Mouse (Mus musculus) midbrain, postnatal 0 days (tissue): ENCODE data around the gene E130308A19Rik. TPM values are rescaled to one million over a fixed set of nuclear protein-coding genes. Genes with fewer than 3 reads are reported as not detected.

Source experiments
- ATAC-seq: fragments of 200-750 bp; cut with Nextera tagmentation; 2 replicates; pipeline ENCODE4 v1.8.0; 2017; ENCODE audit warnings: moderate number of reproducible peaks, mild to moderate bottlenecking, moderate TSS enrichment, moderate library complexity; ENCODE audit not compliant: low FRiP score
- DNase-seq: peaks from one replicate; pipeline ENCODE4 v3.0.0-alpha.2; 2015; ENCODE audit warnings: low spot score
- H3K27ac ChIP-seq: fragments of 300-500 bp; sonication (generic); 2 replicates; pipeline ENCODE4 v1.5.1; 2014; ENCODE audit warnings: low read depth, mild to moderate bottlenecking, low read length, mixed read lengths
- H3K27me3 ChIP-seq: fragments of 300-500 bp; sonication (generic); 2 replicates; pipeline ENCODE4 v1.6.1; 2014; ENCODE audit warnings: low read length, control low read depth, mixed read lengths; ENCODE audit not compliant: insufficient read depth
- H3K36me3 ChIP-seq: fragments of 300-500 bp; sonication (generic); 2 replicates; pipeline ENCODE4 v1.6.1; 2014; ENCODE audit warnings: low read length, control low read depth, mixed read lengths; ENCODE audit not compliant: insufficient read depth
- H3K4me1 ChIP-seq: fragments of 300-500 bp; sonication (generic); 2 replicates; pipeline ENCODE4 v1.6.1; 2014; ENCODE audit warnings: mild to moderate bottlenecking, control low read depth, antibody characterized with exemption, low read length, mixed read lengths; ENCODE audit not compliant: insufficient read depth
- H3K4me2 ChIP-seq: fragments of 300-500 bp; sonication (generic); 2 replicates; pipeline ENCODE4 v1.6.1; 2014; ENCODE audit warnings: low read depth, mild to moderate bottlenecking, low read length, mixed read lengths; ENCODE audit not compliant: poor library complexity, severe bottlenecking
- H3K4me3 ChIP-seq: fragments of 300-500 bp; sonication (generic); 2 replicates; pipeline ENCODE4 v1.5.1; 2014; ENCODE audit warnings: low read depth, mild to moderate bottlenecking, low read length, moderate library complexity
- H3K9ac ChIP-seq: fragments of 300-500 bp; sonication (generic); replicated peaks from 2 replicates; pipeline ENCODE4 v1.6.1; 2014; ENCODE audit warnings: mild to moderate bottlenecking, low read length, moderate library complexity, mixed read lengths; ENCODE audit not compliant: poor library complexity, severe bottlenecking
- H3K9me3 ChIP-seq: fragments of 300-500 bp; sonication (generic); 2 replicates; pipeline ENCODE4 v1.6.1; 2016; ENCODE audit warnings: low read length, control low read depth
- CTCF ChIP-seq: IDR thresholded peaks from 2 replicates; pipeline ENCODE4 v1.5.1; 2016; ENCODE audit warnings: antibody characterized with exemption, mild to moderate bottlenecking
- WGBS: fragments of 180-500 bp; shearing (Covaris S2); extraction: QIAGEN DNeasy Blood & Tissue Kit; methylation state at CpG from one replicate; pipeline ENCODE4 v1.1.7; 2014; 5-methylcytosine and 5-hydroxymethylcytosine counted together
- polyA plus RNA-seq: library from polyadenylated mRNA; unstranded; fragments of >200 nt; fragmentation: Nextera tagmentation; extraction: Ambion mirVana; gene quantifications from 2 replicates; pipeline ENCODE4 v1.2.1, GENCODE M21; 2015
- total RNA-seq: library from RNA; depleted of rRNA; stranded (reverse); fragments of >200 nt; gene quantifications from 2 replicates; pipeline ENCODE4 v1.2.3, GENCODE M21; 2014

The E130308A19Rik gene
- total and polyA plus RNA-seq, 2 experiments from 2014 or later = 27.9 to 33.5 TPM

DNA sequence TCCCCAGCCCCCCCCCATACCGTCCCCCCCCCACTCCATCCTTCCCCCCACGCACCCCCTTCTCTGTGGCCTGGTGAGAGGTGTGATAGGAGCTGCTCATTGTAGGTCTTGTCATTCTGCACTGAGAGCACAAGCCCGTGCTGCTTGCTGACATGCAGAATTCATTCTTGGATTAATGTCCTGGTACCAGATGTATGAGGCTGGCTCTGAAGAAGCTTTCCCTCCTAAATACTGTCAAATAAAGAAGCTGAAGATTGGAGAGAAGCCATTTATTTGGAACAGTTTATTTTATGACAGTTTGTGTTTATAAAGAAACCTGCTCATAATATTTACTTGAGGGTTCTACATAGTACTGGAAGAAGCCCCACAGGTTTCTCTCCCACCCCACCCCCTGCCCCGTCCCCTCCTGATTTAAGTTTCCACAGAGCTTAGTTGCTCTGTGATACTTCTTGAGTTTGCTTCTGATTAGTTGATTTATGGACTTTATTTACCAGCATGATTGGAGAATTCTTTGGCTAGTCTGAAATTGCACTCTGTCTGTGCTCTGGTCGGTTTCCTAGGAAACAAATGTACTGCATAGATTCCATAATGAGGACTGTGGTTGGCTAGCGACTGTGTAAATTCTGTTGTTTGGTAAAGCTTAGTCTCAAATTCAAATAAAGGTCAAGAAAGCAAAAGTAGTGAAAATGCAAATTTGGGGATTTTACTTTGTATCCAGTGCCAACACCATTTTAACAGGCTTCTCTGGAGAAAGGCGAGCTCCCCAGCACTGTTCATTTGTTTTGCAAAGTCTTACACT, 3.3 kb downstream of the E130308A19Rik start:
- 9% methylated on average over 7 of the region's 7 CpGs for WGBS
- no peaks in the 10 kb centered on the region for H3K9me3 ChIP-seq
- H3K27me3 ChIP-seq = no peaks in the 10 kb centered on the region
- peak; percentile 69 for DNase-seq
- no peak overlapping the region for H3K9ac ChIP-seq
- H3K27ac ChIP-seq = no peak overlapping the region
- no peak for TF ChIP-seq CTCF
- no peaks in the 10 kb centered on the region for H3K36me3 ChIP-seq
- no peak overlapping the region for H3K4me3 ChIP-seq
- H3K4me2 ChIP-seq = peak overlapping the region; percentile 26; the same call in 1 of the 2 replicates
- H3K4me1 ChIP-seq = peaks cover 12% of the 10 kb centered on the region; the same call in 1 of the 2 replicates
- no peak for ATAC-seq

DNA sequence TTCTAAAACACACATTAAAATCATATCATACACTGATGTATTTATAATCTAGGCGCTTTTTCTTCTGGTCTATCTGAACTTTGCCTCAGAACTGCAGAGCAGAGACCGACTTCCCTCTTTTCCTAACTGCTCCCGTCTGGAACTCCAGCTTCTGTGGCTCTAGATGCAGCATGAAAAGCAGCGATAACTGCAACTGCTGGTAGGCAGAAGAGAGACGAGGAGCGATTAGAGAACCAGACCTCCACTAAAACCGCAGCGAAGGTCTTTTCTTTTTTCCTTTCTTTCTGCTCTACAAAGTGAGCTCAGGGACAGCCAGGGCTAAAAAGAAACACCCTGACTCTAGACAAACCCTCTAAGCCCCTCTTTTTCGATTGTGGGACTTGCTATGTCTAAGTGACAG, 4.1 kb downstream of the E130308A19Rik start:
- no peak for ATAC-seq
- no peak overlapping the region for H3K4me3 ChIP-seq
- H3K27ac ChIP-seq = no peak overlapping the region
- no peaks in the 10 kb centered on the region for H3K27me3 ChIP-seq
- no peaks in the 10 kb centered on the region for H3K36me3 ChIP-seq
- no peaks in the 10 kb centered on the region for H3K9me3 ChIP-seq
- H3K9ac ChIP-seq = no peak overlapping the region
- DNase-seq = no peak
- 39% methylated on average over 9 of the region's 9 CpGs for WGBS
- no peak overlapping the region for H3K4me2 ChIP-seq
- no peak for TF ChIP-seq CTCF
- peaks cover 12% of the 10 kb centered on the region; the same call in 1 of the 2 replicates for H3K4me1 ChIP-seq

DNA sequence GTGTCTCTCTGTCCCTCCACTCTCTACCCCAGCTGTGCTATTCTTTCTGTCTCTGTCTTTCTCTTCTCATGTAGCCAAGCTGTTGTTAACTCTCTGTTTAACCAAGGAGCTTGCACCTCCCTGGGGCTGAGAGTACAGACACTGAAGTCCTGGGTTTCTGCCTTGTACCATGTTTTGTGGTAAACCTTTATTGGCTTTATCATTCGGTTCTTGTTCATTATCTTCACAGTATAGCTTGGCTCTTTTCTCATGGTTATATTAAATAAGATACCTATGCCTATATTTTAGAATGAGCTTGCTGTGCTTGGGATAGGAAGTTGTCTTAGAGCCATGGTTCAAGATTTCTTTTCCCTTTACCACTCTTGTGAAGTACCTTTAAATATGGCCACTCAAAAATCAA, 8.5 kb downstream of the E130308A19Rik start:
- H3K4me2 ChIP-seq = no peak overlapping the region
- no peak overlapping the region for H3K27ac ChIP-seq
- no peaks in the 10 kb centered on the region for H3K9me3 ChIP-seq
- H3K36me3 ChIP-seq = no peaks in the 10 kb centered on the region
- 0 out of 2 replicates have a peak, but pooled peaks cover 3% of the 10 kb centered on the region for H3K4me1 ChIP-seq
- H3K4me3 ChIP-seq = no peak overlapping the region
- 74% methylated on average over 1 of the region's 1 CpGs for WGBS
- no peak for ATAC-seq
- no peak for TF ChIP-seq CTCF
- no peaks in the 10 kb centered on the region for H3K27me3 ChIP-seq
- no peak overlapping the region for H3K9ac ChIP-seq
- DNase-seq = no peak

DNA sequence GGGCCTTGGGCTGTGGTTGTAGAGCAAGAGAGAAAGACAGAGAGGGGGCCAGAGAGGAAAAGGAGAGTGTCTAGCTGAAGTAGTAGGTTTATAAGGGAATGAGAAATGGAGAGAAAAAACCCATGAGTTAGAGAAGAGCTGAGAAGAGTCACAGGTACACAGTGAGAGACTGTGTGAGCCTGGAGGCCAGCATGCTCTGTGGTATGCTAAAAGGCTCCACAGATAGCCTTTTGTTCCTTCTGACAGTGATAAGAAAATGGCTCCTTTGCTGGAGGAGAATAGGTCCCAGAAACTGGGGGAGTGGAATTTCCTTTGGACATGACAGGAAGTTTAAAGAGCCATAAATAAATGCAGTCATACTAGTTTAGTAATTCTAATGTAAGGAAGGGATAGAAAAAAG, 13.2 kb downstream of the E130308A19Rik start:
- Histone ChIP-seq H3K27me3 (no peaks in the 10 kb centered on the region), H3K4me3 (no peak overlapping the region), H3K4me1 (no peaks in the 10 kb centered on the region), H3K27ac (no peak overlapping the region), H3K9me3 (no peaks in the 10 kb centered on the region), H3K9ac (no peak overlapping the region), H3K36me3 (no peaks in the 10 kb centered on the region), H3K4me2 (no peak overlapping the region)
- DNase-seq = no peak
- no peak for TF ChIP-seq CTCF
- no peak for ATAC-seq

DNA sequence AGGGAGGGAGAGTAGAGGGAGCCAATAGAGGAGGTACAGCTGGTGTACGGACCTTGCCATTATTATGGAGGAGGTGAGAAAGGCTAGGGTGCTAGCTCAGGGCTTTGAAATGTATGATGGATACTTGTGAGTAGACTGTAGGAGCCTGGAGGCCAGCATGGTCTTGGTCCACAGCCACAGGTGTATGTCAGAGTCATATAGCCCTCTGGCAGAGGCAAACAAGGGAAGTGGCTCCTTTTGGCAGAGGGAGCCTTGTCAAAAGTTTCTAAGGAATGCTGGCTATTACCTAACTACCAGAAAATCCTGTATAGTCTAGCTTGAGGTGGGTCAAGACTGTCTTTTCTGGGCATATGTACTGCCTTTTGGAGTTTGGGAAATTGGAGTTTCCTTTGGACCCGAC, 14.7 kb downstream of the E130308A19Rik start:
- DNase-seq (no peak), ATAC-seq (no peak)
- H3K27me3 ChIP-seq = no peaks in the 10 kb centered on the region
- 93% methylated on average over 2 of the region's 2 CpGs for WGBS
- H3K9me3 ChIP-seq = no peaks in the 10 kb centered on the region
- no peak overlapping the region for H3K4me2 ChIP-seq
- TF ChIP-seq CTCF = no peak
- H3K9ac ChIP-seq = no peak overlapping the region
- no peaks in the 10 kb centered on the region for H3K36me3 ChIP-seq
- H3K4me1 ChIP-seq = no peaks in the 10 kb centered on the region
- H3K4me3 ChIP-seq = no peak overlapping the region
- H3K27ac ChIP-seq = no peak overlapping the region

DNA sequence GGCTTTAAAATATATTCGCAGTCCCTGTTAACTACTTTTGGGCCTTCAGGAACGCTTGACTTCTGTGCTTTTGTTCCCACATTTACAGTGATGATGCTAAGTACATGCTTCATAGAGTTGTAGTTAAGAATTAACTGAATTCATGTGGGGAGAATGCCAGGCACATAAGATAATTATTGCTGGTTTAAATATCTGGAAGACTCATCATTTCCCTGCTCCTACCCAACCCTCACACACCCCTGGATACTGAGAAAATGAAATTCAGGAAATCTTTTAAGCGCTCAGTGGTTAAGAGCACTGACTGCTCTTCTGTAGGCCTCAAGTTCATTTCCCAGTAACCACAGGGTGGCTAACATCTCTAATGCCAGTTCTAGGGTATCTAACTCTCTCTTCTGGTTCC, 16.0 kb downstream of the E130308A19Rik start:
- Histone ChIP-seq H3K36me3 (no peaks in the 10 kb centered on the region), H3K4me1 (no peaks in the 10 kb centered on the region), H3K9me3 (no peaks in the 10 kb centered on the region), H3K9ac (no peak overlapping the region), H3K4me2 (no peak overlapping the region), H3K27ac (no peak overlapping the region), H3K27me3 (no peaks in the 10 kb centered on the region), H3K4me3 (no peak overlapping the region)
- no peak for TF ChIP-seq CTCF
- ATAC-seq = no peak
- 87% methylated on average over 3 of the region's 3 CpGs for WGBS
- DNase-seq = no peak
